Mouse (Mus musculus) liver, embryonic 14.5 days (tissue): ENCODE results near the gene Efcc1.
A peak's percentile ranks its signal among the peaks of the same experiment; 100 is the strongest.

ENCODE experiments used
- CTCF ChIP-seq: IDR thresholded peaks from 2 replicates; pipeline ENCODE4 v1.5.1; 2016; ENCODE audit warnings: antibody characterized with exemption, low read depth, control low read depth
- EP300 ChIP-seq: IDR thresholded peaks from 2 replicates; pipeline ENCODE4 v1.6.1; 2016; ENCODE audit warnings: antibody characterized with exemption, low read depth

GRCm38 (mm10) chr6:87706246-87706645 is 24.4 kb upstream of the Efcc1 start:
- peak; percentile 70 for TF ChIP-seq CTCF
- no peak for TF ChIP-seq EP300
